Mouse (Mus musculus): ENCODE measurements at regions not wholly inside any gene's neighbourhood (a gene's known extent, or its start where the extent isn't known, plus 50 kb on each side); places are given as distances from the start of the nearest gene placed in this dataset.

DNA sequence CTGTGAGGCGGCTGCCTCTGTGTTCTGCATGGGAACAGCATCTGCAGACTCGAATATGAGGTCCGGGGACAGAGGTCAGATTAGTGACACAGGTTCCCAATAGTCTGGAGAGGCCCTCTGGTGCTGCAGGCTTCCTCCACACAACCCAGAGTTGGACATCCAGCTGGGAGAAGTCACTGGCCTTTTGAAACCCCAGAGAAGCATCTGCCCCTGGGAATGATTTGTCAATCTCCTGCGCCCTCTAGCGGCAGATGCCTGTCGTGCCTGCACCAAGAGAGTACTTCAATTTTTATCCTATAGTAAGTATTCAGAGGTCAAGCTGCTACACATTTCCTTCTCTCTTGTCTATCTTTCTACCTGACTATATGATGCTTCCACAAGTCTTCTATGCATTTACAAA is 62.7 kb upstream of the Nkx2-2 start:
- peak; percentile 66 for DNase-seq (ENCODE audit: extremely low read depth)
- Histone ChIP-seq H3K36me3 (replicated peaks in 1 of 2; ENCODE audit: control insufficient read depth in 1 of 2, insufficient read depth in 1 of 2, low read length in 1 of 2) (no peaks in the 10 kb centered on the region), H3K9ac (ENCODE audit: insufficient read depth, low read depth) (no peak overlapping the region), H3K79me2 (replicated peaks; ENCODE audit: control insufficient read depth, extremely low read depth, insufficient read depth, poor library complexity, severe bottlenecking) (no peaks in the 10 kb centered on the region), H3K9me3 (replicated peaks; ENCODE audit: low read length) (no peaks in the 10 kb centered on the region), H3K4me1 (ENCODE audit: control insufficient read depth in 1 of 2, insufficient read depth in 2 of 2) (no peaks in the 10 kb centered on the region), H3K27ac (ENCODE audit: insufficient read depth, low read depth) (no peak overlapping the region), H3K4me3 (replicated peaks in 1 of 3; ENCODE audit: low read depth in 2 of 3, low read length in 2 of 3, poor library complexity in 1 of 3) (no peak overlapping the region), H3K27me3 (replicated peaks) (peaks cover 16% of the 10 kb centered on the region), H3K4me2 (ENCODE audit: insufficient read depth, low read depth, poor library complexity, severe bottlenecking) (no peak overlapping the region)
- in situ Hi-C loops (cut with MboI; ENCODE audit: low pct_ligation_motif_present, low pct_unique_long_range_greater_than_20kb, low sequenced_read_pairs) (no loop called here), dilution Hi-C loops (cut with MboI; ENCODE audit: extremely low pct_ligation_motif_present, extremely low pct_unique_long_range_greater_than_20kb, low sequenced_read_pairs) (no loop called here)
- TF ChIP-seq POLR2A (IDR thresholded peaks at IDR 0.05; ENCODE audit: low read depth, low read length) (no peak), MAFK (IDR thresholded peaks at IDR 0.05; ENCODE audit: insufficient replicate concordance, low read length) (no peak), GABPA (IDR thresholded peaks at IDR 0.05; ENCODE audit: insufficient replicate concordance, low read depth, low read length) (no peak), MAZ (IDR thresholded peaks at IDR 0.05; ENCODE audit: low read depth, low read length) (no peak), MXI1 (IDR thresholded peaks at IDR 0.05; ENCODE audit: low read depth, low read length) (no peak), EP300 (IDR thresholded peaks at IDR 0.05; ENCODE audit: low read length) (no peak), RAD21 (IDR thresholded peaks at IDR 0.05; ENCODE audit: low read depth, low read length) (peak; percentile 76), JUND (conservative IDR thresholded peaks at IDR 0.05; ENCODE audit: low read depth, low read length) (no peak), MYC (IDR thresholded peaks at IDR 0.05; ENCODE audit: low read depth, low read length) (no peak), IRF4 (IDR thresholded peaks at IDR 0.05; ENCODE audit: low read depth, low read length) (no peak), JUN (IDR thresholded peaks at IDR 0.05; ENCODE audit: insufficient read depth, low read depth, low read length) (no peak), ELF1 (IDR thresholded peaks at IDR 0.05; ENCODE audit: low read depth, low read length) (no peak), TBP (conservative IDR thresholded peaks at IDR 0.05; ENCODE audit: low read depth, low read length) (no peak), CHD2 (IDR thresholded peaks at IDR 0.05; ENCODE audit: low read length) (no peak), ZMIZ1 (IDR thresholded peaks at IDR 0.05; ENCODE audit: low read depth, low read length) (no peak), RCOR1 (conservative IDR thresholded peaks at IDR 0.05; ENCODE audit: low read depth, low read length) (no peak), ETS1 (conservative IDR thresholded peaks at IDR 0.05; ENCODE audit: low read depth, low read length) (no peak), SMC3 (IDR thresholded peaks at IDR 0.05; ENCODE audit: low read depth, low read length) (peak; percentile 44), TCF12 (IDR thresholded peaks at IDR 0.05; ENCODE audit: low read depth, low read length) (no peak), MEF2A (IDR thresholded peaks at IDR 0.05; ENCODE audit: borderline replicate concordance, low read depth, low read length) (no peak), KAT2A (IDR thresholded peaks at IDR 0.05; ENCODE audit: insufficient replicate concordance, low read length) (no peak), CTCF (conservative IDR thresholded peaks at IDR 0.05 in 1 of 2, IDR thresholded peaks at IDR 0.05 in 1 of 2; ENCODE audit: low read depth in 2 of 2, low read length in 2 of 2) (peak; percentile 78 to 84), ZC3H11A (IDR thresholded peaks at IDR 0.05; ENCODE audit: low read depth, low read length) (no peak), USF2 (conservative IDR thresholded peaks at IDR 0.05; ENCODE audit: low read depth, low read length) (no peak)

Measured in CH12.LX (cell line).